Mouse (Mus musculus) layer of hippocampus, adult 9-11 months (tissue): ENCODE measurements around the gene Eng.

Source experiments
- DNase-seq: peaks from one replicate; pipeline ENCODE4 v3.0.0; 2022

The Eng gene

DNA sequence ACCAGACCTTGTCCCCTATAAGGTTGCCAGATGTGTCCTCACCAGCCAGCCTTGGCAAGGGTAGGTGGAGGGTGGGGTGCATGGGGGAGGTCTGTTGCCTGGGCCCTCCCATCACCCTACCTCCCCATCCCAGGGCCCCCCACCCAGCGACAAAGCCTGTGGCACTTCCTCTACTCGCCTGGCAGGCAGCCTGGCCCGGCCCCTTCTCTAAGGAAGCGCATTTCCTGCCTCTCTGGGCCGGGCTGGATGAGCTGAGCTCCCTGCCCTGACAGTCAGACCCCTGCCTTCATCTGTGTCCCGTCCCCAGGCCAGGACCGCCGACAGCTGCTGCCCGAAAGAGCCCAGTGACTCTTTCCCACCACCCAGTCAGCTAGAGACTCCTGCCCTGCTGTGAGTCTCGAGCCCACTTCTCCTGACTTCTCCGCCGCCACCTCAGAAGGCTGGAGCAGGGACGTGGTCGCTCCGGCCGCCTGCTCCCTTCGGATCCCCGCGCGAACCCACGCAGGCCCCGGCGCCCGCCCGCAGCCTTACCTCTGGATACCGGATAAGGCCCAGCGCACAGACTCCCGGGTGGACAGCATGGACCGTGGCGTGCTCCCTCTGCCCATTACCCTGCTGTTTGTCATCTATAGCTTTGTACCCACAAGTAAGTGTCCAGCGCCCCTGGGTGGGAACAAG is at the start of gene Eng:
TSS of gene Eng (plus strand) at position 217 of the 678 bp plus-strand sequence.
- DNase-seq, result no peak

DNA sequence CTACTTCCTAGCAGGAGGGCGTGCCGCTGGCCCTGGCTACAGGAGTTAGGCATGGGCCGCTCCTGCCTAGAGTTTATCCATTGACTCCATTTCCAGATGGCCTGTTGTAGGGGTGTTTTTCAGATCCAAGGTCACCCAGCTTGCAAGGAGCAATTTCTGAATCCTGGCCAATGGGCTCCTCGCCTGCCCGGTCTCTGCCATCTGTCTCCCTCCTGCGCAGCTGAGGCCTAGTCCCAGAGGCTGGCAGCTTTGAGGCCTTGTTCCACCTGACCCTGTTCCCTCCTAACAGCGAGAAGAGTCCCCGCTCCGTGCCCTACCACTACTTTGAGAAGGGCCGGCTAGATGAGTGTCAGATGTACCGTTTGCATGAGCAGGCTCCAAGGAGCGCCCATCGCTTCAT is 49.7 kb upstream of the Eng start:
- DNase-seq, result no peak

DNA sequence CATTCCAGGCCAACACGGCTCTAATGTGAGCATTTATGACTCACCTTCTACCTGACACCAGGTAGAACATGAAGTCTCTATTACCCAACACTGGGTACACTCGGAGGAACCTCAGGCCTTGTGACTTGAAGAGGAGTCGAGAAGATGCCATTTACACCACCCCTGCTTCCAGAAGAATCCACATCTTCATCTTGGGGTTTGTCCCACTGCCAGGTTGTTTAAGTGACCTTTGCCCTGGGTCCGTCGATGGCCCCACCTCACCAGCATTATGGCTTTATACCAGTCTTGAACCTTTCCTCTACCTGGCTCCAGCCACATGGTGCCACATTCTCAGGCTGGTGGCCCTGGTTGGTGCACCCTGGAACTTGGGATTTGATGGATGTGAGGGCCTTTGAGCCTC is 49.1 kb upstream of the Eng start:
- no peak for DNase-seq

DNA sequence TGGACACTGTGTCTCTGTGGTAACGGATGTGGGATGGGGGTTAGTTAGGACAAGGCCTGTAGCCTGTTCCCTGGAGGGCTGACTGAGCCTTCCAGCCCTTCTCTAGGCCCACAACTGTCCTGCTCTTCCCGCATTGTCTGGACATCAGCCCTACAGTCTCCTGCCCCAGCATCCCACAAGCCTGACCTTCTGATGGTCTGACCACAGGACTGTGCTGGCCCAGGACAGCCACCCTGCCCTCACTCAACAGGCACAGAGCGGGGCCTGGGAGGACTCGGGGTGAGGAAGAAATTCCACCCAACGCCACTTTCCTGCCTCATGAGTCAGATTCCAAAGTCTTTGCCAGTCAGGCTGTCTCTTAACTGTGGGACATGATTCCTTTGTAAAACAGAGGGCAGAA is 48.7 kb upstream of the Eng start:
- no peak for DNase-seq

DNA sequence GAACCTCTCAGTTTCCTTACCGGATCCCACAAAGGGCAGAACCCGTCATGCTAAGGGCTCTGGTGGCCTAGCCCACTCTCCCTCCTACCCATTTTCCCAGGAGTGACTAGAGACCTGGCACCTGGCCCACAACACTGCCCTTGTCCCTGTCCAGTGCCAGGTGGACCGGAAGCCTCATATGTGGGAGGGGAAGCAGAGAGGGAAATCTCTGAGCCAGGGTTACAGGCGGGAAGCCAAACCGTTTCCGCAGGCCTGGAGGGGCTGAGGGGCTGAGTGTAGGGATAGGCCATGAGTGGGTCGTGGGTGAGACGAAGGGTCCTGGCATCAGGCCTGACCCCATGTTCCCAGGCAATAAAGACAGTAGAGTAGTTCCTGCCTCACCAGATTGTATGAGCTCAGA is 47.9 kb upstream of the Eng start:
- no peak for DNase-seq

DNA sequence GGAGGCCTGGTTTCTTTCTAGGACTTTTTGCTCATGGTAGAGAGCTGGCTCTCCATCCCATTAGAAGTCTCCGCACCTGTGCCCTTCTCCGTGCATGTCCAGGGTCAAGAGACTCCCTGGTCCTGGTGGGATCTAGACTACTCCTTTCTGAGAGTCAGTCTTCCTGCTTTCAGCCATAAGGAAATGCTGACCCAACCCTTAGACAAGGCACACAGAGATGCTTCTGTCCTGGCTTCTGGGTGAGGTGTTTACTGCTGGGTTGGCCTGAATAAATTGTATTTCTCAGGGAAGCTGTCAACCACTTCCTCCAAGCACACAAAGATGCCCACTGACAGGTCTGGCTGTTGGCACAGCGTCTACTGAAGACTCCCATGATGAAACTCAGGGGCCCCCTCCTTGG is 47.0 kb upstream of the Eng start, which contains the start of gene St6galnac6:
TSS of gene St6galnac6 (plus strand) at position 301 of the 400 bp plus-strand sequence.
- DNase-seq, result no peak

DNA sequence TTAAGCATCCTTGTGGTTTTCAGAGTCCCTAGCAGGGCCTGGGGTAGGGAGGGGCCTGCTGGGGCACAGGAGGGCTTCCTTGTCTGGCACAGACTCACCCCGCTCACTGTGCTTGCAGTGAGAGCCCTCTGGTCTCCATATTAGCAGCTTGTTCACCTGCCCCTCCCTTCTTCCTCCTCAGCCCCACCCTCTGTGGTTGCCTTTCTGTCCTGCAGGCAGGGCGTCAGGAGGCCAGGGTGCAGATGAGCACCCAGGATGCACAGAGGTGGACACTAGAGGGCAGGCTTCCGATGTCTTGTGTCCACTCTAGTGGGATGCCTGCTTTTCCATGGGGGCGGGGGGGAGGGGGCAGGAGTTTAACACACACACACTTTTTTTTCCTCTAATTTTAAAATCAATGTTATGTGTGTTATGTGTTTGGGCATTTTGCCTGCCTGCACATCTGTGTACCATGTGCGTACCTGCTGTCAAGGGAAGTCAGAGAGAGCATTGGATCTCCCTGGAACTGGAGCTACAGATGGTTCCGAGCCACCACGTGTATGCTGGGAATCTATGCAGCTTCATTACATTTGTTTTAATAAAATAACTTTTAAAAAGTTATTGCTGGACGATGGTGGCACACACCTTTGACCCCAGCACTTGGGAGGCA is 44.9 kb upstream of the Eng start:
- DNase-seq, result no peak

DNA sequence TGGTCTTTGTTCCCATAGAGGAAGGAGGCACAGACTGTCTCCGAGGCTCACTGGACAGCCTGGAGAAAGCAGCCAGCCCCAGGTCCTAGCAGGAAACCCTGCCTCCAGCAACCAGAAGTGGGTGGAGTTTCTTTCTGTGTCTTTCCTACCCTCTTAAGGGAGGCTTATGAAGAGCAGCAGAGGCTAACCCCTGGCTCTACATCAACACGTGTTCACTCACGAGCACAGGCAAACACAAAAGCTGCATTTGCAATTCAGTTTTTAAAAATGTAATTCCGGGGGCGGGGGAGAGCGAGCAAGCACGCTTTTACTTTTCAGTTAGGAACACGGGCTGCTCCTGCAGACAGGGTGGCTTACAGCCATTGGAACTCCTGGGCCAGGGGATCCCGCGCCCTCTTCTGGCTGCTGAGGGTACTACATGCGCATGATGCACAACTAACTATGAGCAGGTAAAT is 43.8 kb upstream of the Eng start:
- DNase-seq, result peak; percentile 87

DNA sequence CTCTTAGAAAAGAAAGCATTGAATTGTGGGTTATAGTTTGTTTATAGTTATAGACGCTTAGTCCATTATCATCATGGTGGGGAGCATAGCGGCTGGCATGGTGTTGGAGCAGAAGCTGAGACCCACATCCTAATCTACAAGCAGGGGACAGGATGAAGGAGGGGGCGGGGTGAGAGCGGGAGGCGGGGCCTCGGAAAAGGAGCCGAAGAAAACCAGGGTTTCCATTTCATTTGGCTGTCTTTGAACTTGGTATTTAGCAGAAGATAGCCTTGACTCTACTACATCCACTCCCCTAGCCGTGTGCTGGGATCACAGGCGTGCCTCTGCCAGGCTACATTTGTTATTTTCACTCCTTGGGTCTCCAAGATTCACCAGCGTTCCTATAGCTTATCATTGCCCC is 41.8 kb upstream of the Eng start:
- no peak for DNase-seq

DNA sequence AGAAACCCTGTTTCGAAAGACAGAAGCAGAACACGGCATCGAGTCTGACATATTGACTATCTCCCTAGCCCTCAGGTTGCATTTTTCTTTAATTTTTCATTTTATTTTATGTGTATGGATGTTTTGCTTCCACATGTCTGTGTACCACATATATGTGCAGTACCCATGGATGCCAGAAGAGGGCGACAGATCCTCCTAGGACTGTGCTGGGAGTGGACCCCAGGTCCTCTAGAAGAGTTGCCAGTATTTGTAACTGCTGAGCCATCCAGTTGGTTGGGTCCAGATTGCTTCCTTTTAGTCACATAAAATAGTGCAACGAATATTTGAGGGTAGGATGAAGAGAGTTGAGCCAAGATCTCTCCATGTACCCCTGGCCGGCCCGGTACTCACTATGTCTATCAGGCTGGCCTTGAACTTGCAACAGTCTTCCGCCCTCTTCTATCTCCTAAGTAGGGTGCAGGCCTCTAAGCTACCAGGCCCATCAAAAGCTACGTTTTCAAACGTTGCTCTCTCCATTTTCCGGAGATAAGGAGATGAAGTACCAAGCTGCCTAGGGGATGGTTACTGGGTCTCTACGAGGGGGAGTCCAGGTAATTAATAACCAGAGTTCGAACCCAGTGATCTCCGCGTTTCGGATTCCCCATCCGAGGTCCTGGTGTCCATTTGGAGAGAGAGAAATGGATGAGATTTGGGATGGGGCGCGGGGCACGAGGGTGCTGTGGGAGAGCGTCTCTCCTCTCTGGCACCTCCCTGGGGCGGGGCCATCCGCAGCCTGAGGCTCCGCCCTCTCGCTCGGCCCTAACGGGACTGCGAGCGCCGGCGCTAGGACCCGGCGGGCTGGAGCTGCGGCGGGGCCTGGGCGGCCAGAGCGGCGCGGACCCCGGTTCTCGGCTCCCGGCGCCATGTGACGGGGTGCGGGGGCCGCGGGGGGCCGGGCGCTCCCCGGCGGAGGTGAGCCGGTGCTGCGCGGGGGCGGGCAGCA is 39.9 kb upstream of the Eng start:
- DNase-seq, result peak; percentile 88

DNA sequence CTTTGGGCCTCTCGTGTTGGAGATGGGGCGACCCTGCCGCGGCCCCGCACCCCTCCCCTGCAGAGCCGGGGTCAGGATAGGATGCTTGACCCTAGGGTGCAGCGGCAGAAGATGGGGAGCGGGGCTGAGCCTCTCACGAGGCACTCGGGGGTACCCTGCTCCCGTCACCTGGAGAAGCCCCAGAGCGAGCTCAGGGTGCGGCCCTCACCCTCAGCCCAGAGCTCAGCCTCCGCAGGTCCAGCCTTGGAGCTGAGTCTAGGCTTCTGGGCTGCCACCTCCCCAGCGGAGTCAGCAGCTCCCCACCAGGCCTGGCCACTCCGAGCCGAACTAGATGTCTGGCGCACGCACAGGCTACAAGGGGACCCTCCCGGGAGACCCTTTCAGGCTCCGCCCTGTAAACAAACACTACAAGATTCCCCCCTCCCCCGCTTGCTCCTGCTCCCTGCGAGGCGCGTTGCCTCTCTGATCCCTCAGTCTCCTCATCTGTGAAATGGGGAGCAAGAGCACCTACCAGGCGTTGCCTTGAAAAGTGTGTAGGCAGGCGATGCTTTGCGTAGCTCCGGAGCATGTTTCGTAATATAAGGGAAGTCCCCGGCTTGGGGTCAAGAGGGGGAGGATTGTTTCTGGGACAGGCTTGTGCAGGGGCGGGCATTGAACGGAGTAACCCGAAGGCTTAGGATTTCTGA is 39.0 kb upstream of the Eng start:
- DNase-seq, result peak; percentile 59

DNA sequence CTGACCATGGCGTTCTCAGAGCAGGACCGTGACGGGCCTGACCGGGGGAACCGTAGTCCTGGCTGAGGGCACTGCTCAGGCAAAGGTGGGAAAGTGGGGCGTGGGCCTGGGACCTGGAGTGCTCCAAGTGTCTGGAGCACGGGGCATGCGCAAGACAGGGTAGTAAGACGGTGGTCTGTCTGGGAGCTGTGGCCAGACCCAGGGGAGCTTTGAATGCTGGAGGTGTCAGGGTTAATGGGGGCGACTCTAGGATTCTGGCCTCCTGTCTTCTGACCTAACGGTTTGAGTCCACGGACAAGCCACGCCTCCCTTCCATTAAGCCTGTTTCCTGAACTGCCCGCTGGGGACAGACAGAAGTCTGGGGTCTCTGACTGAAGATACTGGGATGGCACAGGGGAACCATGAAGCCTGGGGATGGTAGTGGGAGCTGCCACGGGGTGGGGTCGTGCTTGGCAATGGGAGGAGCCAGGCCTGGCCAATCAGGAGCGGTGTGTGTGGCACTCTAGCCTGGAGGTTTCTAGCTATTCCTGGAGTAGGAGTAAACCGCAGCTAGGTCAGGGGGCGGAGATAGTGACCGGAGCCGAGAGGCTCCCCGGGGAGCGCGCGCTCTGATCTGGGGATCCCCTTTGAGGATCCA is 38.1 kb upstream of the Eng start:
- peak; percentile 72 for DNase-seq

DNA sequence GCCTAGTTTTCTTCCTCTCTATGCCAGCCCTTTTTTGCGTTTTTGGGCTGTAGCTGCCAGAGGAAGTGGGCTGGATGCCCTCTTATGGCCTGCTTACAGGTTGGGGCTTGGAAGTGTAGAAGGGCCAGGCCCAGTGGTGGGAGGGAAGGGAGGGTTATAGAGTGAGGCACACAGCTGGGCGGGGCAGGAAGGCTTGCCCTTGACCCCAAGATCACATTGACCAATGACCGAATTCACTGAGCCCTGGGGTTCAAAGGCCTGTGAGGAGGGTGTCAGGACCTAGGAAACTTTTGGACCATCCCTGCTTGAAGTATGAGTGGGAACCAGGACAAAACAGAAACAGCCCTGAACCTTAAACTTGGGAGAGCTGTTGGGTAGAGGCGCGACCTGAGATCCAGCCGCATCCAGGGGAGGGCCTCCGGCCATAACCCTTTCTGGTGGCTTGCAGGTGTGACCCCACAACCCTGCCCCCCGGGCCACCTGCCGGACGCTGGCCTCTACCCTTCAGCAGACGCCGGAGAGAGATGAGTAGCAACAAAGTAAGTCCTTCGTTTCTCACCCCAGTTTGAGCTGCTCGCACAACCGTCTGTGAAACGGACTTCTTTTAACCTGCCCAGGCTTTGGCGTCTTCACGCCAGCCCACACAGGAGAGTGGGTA is 37.5 kb upstream of the Eng start:
- DNase-seq, result no peak

DNA sequence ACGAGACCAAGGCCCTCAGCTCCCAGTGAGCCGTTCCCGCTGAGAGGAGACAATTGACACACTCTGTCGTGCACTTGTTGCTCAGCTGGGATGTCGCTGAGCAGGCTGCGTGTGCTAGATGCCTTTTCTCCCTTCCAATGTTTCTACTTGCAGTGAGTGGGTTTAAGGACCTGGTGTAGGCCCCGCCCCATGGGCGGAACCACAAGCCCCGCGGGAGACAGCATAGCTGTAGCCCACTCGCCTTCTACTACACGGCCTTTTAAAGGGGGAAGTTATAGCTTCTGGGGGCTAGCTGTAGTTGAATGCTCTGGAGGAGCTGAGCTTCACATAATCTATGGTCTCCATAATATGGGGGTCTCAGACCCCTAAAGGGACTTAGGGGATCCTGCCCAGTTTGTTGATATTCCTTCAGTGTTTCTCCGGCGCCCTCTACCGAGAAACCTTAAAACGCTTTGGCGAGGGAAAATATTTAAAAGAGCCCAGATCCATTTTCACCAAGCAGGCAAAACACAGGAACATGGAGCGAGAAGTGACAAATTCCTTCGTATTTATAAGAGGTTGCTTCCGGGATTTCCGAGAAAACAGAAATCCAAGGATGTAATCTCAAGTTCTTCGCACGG is 35.7 kb upstream of the Eng start:
- no peak for DNase-seq

DNA sequence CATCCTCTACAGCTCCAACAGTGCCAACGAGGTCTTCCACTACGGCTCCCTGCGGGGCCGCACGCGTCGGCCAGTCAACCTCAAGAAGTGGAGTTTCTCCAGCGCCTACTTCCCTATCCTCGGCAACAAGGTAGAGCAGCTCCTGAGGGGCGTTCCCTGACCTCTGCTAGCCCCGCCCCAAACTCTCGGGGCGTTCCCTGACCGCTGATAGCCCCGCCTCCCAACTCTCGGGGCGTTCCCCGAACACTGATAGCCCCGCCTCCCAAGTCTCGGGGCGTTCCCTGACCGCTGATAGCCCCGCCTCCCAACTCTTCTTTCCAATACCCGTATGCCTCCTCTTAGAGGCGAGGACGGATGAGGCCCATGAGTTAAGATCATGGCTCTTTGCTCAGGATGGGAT is 34.1 kb upstream of the Eng start:
- DNase-seq, result no peak

DNA sequence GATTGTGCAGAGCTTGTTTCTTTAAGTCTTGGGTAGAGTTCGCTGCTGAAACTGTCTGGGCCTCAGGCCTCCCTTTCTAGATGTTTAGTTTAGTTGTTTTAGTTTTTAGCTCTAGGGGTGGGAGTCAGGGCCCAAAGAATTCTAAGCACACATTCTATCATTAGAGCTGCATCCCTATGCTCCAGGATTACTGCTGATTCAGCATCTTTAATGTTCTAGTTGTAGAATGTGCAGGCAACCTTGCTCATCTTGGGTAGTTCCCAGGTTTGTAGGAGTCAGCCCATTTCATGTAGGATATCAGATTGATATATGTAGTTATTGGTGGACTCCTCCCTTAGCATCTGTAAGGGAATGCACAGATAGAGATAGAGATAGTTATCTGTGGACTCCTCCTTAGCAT is 29.3 kb upstream of the Eng start:
- DNase-seq, result no peak

DNA sequence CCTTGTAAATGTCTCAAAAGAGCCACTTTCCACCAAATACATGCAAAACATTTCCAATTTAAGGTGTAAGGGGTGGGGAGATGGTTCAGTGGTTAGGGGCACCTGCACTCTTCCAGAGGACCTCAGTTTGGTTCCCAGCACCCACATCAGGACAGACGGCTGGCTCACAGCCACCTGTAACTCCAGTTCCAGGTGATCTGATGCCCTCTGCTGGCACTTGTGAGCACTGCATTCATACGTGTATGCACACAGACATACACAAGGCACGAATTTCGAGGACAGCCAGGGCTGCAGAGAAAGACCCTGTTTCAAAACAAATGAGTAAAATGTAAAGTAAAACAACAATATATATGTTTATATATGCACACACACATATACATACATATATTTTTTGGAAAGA is 28.8 kb upstream of the Eng start:
- DNase-seq, result no peak

DNA sequence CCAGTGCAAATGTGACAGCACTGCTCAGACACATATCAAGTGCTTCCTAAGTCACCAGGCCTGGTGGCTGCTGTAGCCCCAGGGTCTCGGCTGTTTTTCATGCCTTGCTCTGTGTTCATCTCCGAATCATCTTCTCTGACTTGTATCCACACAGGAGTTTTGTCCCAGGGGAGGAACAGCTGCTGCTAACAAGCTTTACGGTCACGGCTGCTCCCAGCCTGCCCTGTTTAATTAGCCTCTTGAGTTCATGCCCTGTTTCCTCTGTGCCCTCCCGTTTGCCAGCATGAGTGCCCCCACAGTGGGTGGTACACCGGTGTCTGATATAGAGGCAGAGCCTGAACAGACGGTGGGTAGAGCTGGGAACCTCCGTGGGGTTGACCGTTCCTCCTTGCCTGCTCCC is 28.3 kb upstream of the Eng start:
- DNase-seq, result no peak

DNA sequence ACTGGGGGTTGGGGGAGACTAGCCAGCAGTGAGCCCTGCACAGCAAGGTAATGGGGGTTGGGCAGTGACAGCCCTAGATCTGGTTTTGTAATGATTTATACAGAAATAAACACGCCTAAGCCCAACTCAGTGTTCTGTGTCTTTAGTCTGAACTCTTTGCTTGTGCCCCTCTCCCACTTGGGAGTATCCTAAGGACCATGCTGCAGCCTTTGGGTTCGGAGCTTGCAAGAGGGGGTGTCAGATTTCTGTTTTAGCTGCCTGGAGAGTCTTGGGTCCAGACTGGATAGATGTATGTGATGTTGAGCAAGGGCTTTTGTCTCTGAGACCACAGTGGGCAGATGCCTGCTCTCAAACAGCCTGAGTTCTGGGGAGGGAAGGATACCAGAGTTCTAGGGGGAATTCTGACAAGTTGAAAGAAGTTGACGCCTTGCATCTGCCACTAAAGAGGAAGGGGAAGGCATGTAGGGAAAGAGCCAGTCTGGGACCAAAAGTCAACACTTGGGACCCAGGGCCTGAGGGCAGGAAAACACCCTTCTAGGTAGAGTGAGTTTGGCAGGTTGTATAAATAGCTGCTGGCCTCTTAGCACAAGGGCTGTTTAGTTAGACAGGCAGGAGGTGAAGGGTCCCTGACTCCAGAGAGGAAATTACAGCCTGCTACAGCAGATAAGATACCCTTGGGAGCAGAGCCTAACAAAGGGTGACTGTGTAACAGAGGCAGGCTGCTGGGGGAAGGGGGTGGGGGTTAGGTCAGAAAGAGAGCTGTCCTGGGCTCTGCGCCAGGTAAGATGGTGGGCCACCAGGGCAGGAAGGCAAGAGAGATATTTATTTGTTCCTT is 25.5 kb upstream of the Eng start:
- no peak for DNase-seq

DNA sequence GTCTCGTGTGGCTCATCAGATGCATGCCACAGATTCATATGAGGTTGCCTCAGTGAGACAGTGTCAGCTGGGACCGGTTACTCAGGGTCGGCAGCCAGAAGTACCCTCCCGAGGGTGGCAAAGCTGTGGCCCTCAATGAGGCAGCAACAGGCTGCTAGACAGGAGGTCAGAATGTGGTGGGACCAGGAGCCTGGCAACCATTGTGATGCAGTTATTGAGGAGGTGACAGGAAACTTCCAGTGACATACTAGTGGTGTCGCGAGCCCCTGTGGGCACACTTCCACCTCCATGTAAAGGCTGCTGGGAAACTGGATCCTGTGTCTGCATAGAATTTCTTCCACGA is 24.9 kb upstream of the Eng start, which contains the start of gene Ak1:
TSS of gene Ak1 (plus strand) at position 242 of the 343 bp plus-strand sequence.
- DNase-seq, result no peak
